Mouse (Mus musculus): ENCODE results near the gene Zc2hc1b. TPM values are rescaled to one million over a fixed set of nuclear protein-coding genes. Genes with fewer than 3 reads are reported as not detected.

The Zc2hc1b gene
- polyA plus RNA-seq, 1 experiment, result not detected

- Histone ChIP-seq H3K4me1 (no peaks in the 10 kb centered on the region), H3K9me3 (no peaks in the 10 kb centered on the region), H3K27me3 (replicated peaks) (peaks cover 2% of the 10 kb centered on the region), H3K36me3 (replicated peaks; ENCODE audit: low read length) (no peaks in the 10 kb centered on the region), H3K4me3 (replicated peaks) (no peak overlapping the region)
- no peak for TF ChIP-seq GATA1 (IDR thresholded peaks at IDR 0.05; ENCODE audit: borderline replicate concordance, low read length)
- TF ChIP-seq FLI1 (IDR thresholded peaks at IDR 0.05; ENCODE audit: low read length), result no peak
Measured at GRCm38 (mm10) chr10:13150435-13150834, 27.4 kb downstream of the Zc2hc1b start.

GRCm38 (mm10) chr10:13140434-13140833, 37.4 kb downstream of the Zc2hc1b start:
- H3K9me3 ChIP-seq, result peaks cover 3% of the 10 kb centered on the region
- TF ChIP-seq FLI1 (IDR thresholded peaks at IDR 0.05; ENCODE audit: low read length), result no peak
- no peak for TF ChIP-seq GATA1 (IDR thresholded peaks at IDR 0.05; ENCODE audit: borderline replicate concordance, low read length)
- H3K36me3 ChIP-seq (replicated peaks; ENCODE audit: low read length), result no peaks in the 10 kb centered on the region
- peaks cover 10% of the 10 kb centered on the region for H3K27me3 ChIP-seq (replicated peaks)
- H3K4me3 ChIP-seq (replicated peaks), result no peak overlapping the region
- H3K4me1 ChIP-seq, result peaks cover 6% of the 10 kb centered on the region

- H3K27me3 ChIP-seq (replicated peaks), result peaks cover 10% of the 10 kb centered on the region
- H3K4me3 ChIP-seq (replicated peaks), result no peak overlapping the region
- H3K36me3 ChIP-seq (replicated peaks; ENCODE audit: low read length), result no peaks in the 10 kb centered on the region
- TF ChIP-seq GATA1 (IDR thresholded peaks at IDR 0.05; ENCODE audit: borderline replicate concordance, low read length) (no peak), FLI1 (IDR thresholded peaks at IDR 0.05; ENCODE audit: low read length) (no peak)
- H3K9me3 ChIP-seq, result peaks cover 3% of the 10 kb centered on the region; the same call in 1 of the 2 replicates
- H3K4me1 ChIP-seq, result peaks cover 6% of the 10 kb centered on the region
Measured at GRCm38 (mm10) chr10:13137906-13138305, 39.9 kb downstream of the Zc2hc1b start.

GRCm38 (mm10) chr10:13135751-13136150, 42.1 kb downstream of the Zc2hc1b start:
- H3K27me3 ChIP-seq (replicated peaks), result peaks cover 7% of the 10 kb centered on the region
- H3K4me3 ChIP-seq (replicated peaks), result peak overlapping the region; percentile 10
- no peaks in the 10 kb centered on the region for H3K36me3 ChIP-seq (replicated peaks; ENCODE audit: low read length)
- no peak for TF ChIP-seq FLI1 (IDR thresholded peaks at IDR 0.05; ENCODE audit: low read length)
- peaks cover 6% of the 10 kb centered on the region for H3K4me1 ChIP-seq
- H3K9me3 ChIP-seq, result no peaks in the 10 kb centered on the region

- Histone ChIP-seq H3K27me3 (replicated peaks) (peaks cover 7% of the 10 kb centered on the region), H3K9me3 (no peaks in the 10 kb centered on the region), H3K4me1 (peaks cover 6% of the 10 kb centered on the region), H3K4me3 (replicated peaks) (peak overlapping the region; percentile 10), H3K36me3 (replicated peaks; ENCODE audit: low read length) (no peaks in the 10 kb centered on the region)
- no peak for TF ChIP-seq GATA1 (IDR thresholded peaks at IDR 0.05; ENCODE audit: borderline replicate concordance, low read length)
- TF ChIP-seq FLI1 (IDR thresholded peaks at IDR 0.05; ENCODE audit: low read length), result no peak
Measured at GRCm38 (mm10) chr10:13135276-13135675, 42.5 kb downstream of the Zc2hc1b start.

DNA sequence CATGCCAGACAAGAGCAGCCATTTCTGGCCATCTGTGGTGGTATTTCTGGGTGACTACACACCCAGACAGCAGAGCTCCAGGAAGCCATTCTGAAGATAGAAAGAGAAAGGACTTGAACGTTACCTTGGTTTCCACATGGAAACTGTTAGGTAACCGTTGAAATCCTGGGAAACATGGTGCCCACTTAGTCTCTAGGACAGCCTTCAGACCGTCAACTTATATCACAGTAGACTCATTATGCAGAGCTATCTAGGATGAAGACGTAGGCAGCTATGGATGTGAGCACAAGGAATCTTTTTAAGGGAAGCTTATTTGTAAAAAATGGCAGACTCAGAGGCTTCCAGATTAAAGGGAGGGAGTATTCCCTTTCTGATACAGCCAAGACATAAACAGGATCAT, 44.0 kb downstream of the Zc2hc1b start:
- no peaks in the 10 kb centered on the region for H3K9me3 ChIP-seq
- no peaks in the 10 kb centered on the region for H3K36me3 ChIP-seq (replicated peaks; ENCODE audit: low read length)
- H3K27me3 ChIP-seq (replicated peaks), result peaks cover 7% of the 10 kb centered on the region
- peaks cover 6% of the 10 kb centered on the region for H3K4me1 ChIP-seq
- H3K4me3 ChIP-seq (replicated peaks), result no peak overlapping the region
- TF ChIP-seq FLI1 (IDR thresholded peaks at IDR 0.05; ENCODE audit: low read length) (no peak), GATA1 (IDR thresholded peaks at IDR 0.05; ENCODE audit: borderline replicate concordance, low read length) (no peak)

DNA sequence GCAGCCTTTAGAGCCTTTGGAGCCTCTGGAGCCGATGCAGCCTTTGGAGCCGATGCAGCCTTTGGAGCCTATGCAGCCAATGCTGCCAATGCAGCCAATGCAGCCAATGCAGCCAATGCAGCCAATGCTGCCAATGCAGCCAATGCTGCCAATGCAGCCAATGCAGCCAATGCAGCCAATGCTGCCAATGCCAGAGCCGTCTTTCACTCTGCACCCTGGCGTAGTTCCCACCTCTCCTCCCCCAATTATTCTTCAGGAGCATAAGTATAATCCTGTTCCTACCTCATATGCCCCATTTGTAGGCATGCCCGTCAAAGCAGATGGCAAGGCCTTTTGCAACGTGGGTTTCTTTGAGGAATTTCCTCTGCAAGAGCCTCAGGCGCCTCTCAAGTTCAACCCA, 49.9 kb downstream of the Zc2hc1b start:
- H3K27me3 ChIP-seq (replicated peaks), result peaks cover 2% of the 10 kb centered on the region
- no peaks in the 10 kb centered on the region for H3K9me3 ChIP-seq
- no peaks in the 10 kb centered on the region for H3K36me3 ChIP-seq (replicated peaks; ENCODE audit: low read length)
- no peak for TF ChIP-seq GATA1 (IDR thresholded peaks at IDR 0.05; ENCODE audit: borderline replicate concordance, low read length)
- TF ChIP-seq FLI1 (IDR thresholded peaks at IDR 0.05; ENCODE audit: low read length), result no peak
- no peaks in the 10 kb centered on the region for H3K4me1 ChIP-seq
- no peak overlapping the region for H3K4me3 ChIP-seq (replicated peaks)

- Histone ChIP-seq H3K36me3 (replicated peaks; ENCODE audit: low read length) (no peaks in the 10 kb centered on the region), H3K4me3 (replicated peaks) (no peak overlapping the region), H3K9me3 (no peaks in the 10 kb centered on the region), H3K27me3 (replicated peaks) (peaks cover 2% of the 10 kb centered on the region), H3K4me1 (no peaks in the 10 kb centered on the region)
- no peak for TF ChIP-seq FLI1 (IDR thresholded peaks at IDR 0.05; ENCODE audit: low read length)
- no peak for TF ChIP-seq GATA1 (IDR thresholded peaks at IDR 0.05; ENCODE audit: borderline replicate concordance, low read length)
Measured at GRCm38 (mm10) chr10:13127335-13127734, 50.5 kb downstream of the Zc2hc1b start.

- peaks cover 2% of the 10 kb centered on the region for H3K27me3 ChIP-seq (replicated peaks)
- no peaks in the 10 kb centered on the region for H3K9me3 ChIP-seq
- TF ChIP-seq FLI1 (IDR thresholded peaks at IDR 0.05; ENCODE audit: low read length) (no peak), GATA1 (IDR thresholded peaks at IDR 0.05; ENCODE audit: borderline replicate concordance, low read length) (no peak)
- no peak overlapping the region for H3K4me3 ChIP-seq (replicated peaks)
- H3K4me1 ChIP-seq, result no peaks in the 10 kb centered on the region
- H3K36me3 ChIP-seq (replicated peaks; ENCODE audit: low read length), result no peaks in the 10 kb centered on the region
Measured at GRCm38 (mm10) chr10:13125811-13126210, 52.0 kb downstream of the Zc2hc1b start.

GRCm38 (mm10) chr10:13119300-13119699, 58.5 kb downstream of the Zc2hc1b start:
- peaks cover 7% of the 10 kb centered on the region for H3K27me3 ChIP-seq (replicated peaks)
- H3K36me3 ChIP-seq (replicated peaks; ENCODE audit: low read length), result no peaks in the 10 kb centered on the region
- TF ChIP-seq FLI1 (IDR thresholded peaks at IDR 0.05; ENCODE audit: low read length) (no peak), GATA1 (IDR thresholded peaks at IDR 0.05; ENCODE audit: borderline replicate concordance, low read length) (no peak)
- no peaks in the 10 kb centered on the region for H3K4me1 ChIP-seq
- H3K9me3 ChIP-seq, result no peaks in the 10 kb centered on the region
- H3K4me3 ChIP-seq (replicated peaks), result no peak overlapping the region

DNA sequence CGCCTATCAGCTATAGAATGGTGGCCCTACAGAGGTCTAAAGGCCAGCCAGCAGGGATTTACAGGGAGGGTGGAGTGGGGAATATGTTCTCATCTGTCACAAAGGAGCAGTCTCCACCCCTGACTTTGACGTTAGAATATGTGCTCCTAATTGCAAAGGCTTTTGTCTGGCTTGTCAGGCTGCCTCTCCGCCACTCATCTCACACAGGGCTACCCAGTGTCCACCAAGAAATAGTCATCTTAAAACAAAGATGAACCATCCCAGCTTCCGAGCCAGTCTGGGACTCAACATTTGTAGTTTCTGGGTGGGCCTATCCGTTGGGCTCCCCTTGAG, 59.1 kb downstream of the Zc2hc1b start:
- Histone ChIP-seq H3K27me3 (replicated peaks) (peaks cover 7% of the 10 kb centered on the region), H3K4me1 (no peaks in the 10 kb centered on the region), H3K9me3 (no peaks in the 10 kb centered on the region), H3K4me3 (replicated peaks) (no peak overlapping the region), H3K36me3 (replicated peaks; ENCODE audit: low read length) (no peaks in the 10 kb centered on the region)
- TF ChIP-seq GATA1 (IDR thresholded peaks at IDR 0.05; ENCODE audit: borderline replicate concordance, low read length) (no peak), FLI1 (IDR thresholded peaks at IDR 0.05; ENCODE audit: low read length) (no peak)
